Mouse (Mus musculus) MEL (cell line): ENCODE data around the gene Rbms3. TPM values are rescaled to one million over a fixed set of nuclear protein-coding genes. Genes with fewer than 3 reads are reported as not detected.

Experiments used
- DNase-seq: peaks from one replicate; pipeline ENCODE4 v3.0.0; 2011; ENCODE audit warnings: low read depth, low spot score
- H3K27ac ChIP-seq: 2 replicates; pipeline ENCODE4 v1.5.1; 2012; ENCODE audit warnings: low read depth, mild to moderate bottlenecking, control low read depth, low read length, moderate library complexity; ENCODE audit not compliant: control insufficient read depth
- H3K27me3 ChIP-seq, 2 experiments: fragments of 150-350 bp in 1 of 2; sonication (generic) in 1 of 2; 2 replicates each; pipeline ENCODE4 v1.6.1; 2012; ENCODE audit warnings: low read length in 2 of 2, mild to moderate bottlenecking in 2 of 2, improper control_type of control experiment in 1 of 2, moderate library complexity in 1 of 2; ENCODE audit not compliant: insufficient read depth in 2 of 2, control insufficient read depth in 1 of 2
- H3K36me3 ChIP-seq, 2 experiments: 2 replicates each; pipeline ENCODE4 v1.6.1; 2012 to 2014; ENCODE audit warnings: low read length in 2 of 2, improper control_type of control experiment in 1 of 2, inconsistent platforms in 1 of 2, mild to moderate bottlenecking in 1 of 2; ENCODE audit not compliant: insufficient read depth in 2 of 2, control insufficient read depth in 1 of 2
- H3K4me1 ChIP-seq, 2 experiments: fragments of 150-350 bp in 1 of 2; sonication (generic) in 1 of 2; 2 replicates each; pipeline ENCODE4 v1.6.1; 2012; ENCODE audit warnings: low read length in 2 of 2, improper control_type of control experiment in 1 of 2, mild to moderate bottlenecking in 1 of 2; ENCODE audit not compliant: insufficient read depth in 2 of 2, control insufficient read depth in 1 of 2
- H3K4me3 ChIP-seq, 2 experiments: fragments of 150-350 bp in 1 of 2; sonication (generic) in 1 of 2; 2 replicates each; pipeline ENCODE4 v1.5.1; 2012; ENCODE audit warnings: low read depth in 2 of 2, low read length in 2 of 2, mild to moderate bottlenecking in 2 of 2, moderate library complexity in 2 of 2, control low read depth in 1 of 2, improper control_type of control experiment in 1 of 2; ENCODE audit not compliant: control insufficient read depth in 1 of 2, insufficient read depth in 1 of 2
- H3K79me2 ChIP-seq: 2 replicates; pipeline ENCODE4 v1.6.1; 2012; ENCODE audit warnings: mild to moderate bottlenecking, low read length, moderate library complexity; ENCODE audit not compliant: control insufficient read depth, poor library complexity, insufficient read depth
- H3K9ac ChIP-seq: 2 replicates; pipeline ENCODE4 v1.6.1; 2012; ENCODE audit warnings: low read depth, mild to moderate bottlenecking, control low read depth, low read length, moderate library complexity; ENCODE audit not compliant: control insufficient read depth, poor library complexity, severe bottlenecking
- H3K9me3 ChIP-seq: fragments of 150-350 bp; sonication (generic); replicated peaks from 2 replicates; pipeline ENCODE4 v1.6.1; 2012; ENCODE audit warnings: mild to moderate bottlenecking, low read length, improper control_type of control experiment, moderate library complexity; ENCODE audit not compliant: insufficient read depth
- CHD1 ChIP-seq: IDR thresholded peaks from 2 replicates; pipeline ENCODE4 v1.6.1; 2012; ENCODE audit warnings: low read depth, mild to moderate bottlenecking, inconsistent platforms, low read length, improper control_type of control experiment
- CTCF ChIP-seq, 3 experiments: IDR thresholded peaks in 2 of 3; conservative IDR thresholded peaks in 1 of 3; 2 replicates each; pipeline ENCODE4 v1.5.1; 2011 to 2012; ENCODE audit warnings: low read length in 3 of 3, low read depth in 2 of 3, mild to moderate bottlenecking in 2 of 3, improper control_type of control experiment in 1 of 3, inconsistent platforms in 1 of 3, mixed read lengths in 1 of 3, moderate library complexity in 1 of 3; ENCODE audit not compliant: control insufficient read depth in 1 of 3, insufficient read depth in 1 of 3, poor library complexity in 1 of 3, severe bottlenecking in 1 of 3
- E2F4 ChIP-seq: IDR thresholded peaks from 2 replicates; pipeline ENCODE4 v1.6.1; 2011; ENCODE audit warnings: low read depth, low read length, improper control_type of control experiment, borderline replicate concordance
- ELF1 ChIP-seq: IDR thresholded peaks from 2 replicates; pipeline ENCODE4 v1.6.1; 2014; ENCODE audit warnings: low read depth, mild to moderate bottlenecking, inconsistent platforms, low read length, improper control_type of control experiment, moderate library complexity
- EP300 ChIP-seq, 2 experiments: IDR thresholded peaks; 2 replicates each; pipeline ENCODE4 v1.6.1; 2011; ENCODE audit warnings: improper control_type of control experiment in 2 of 2, low read length in 2 of 2, low read depth in 1 of 2, mild to moderate bottlenecking in 1 of 2
- ETS1 ChIP-seq: IDR thresholded peaks from 2 replicates; pipeline ENCODE4 v1.6.1; 2012; ENCODE audit warnings: low read depth, mild to moderate bottlenecking, inconsistent platforms, low read length, improper control_type of control experiment, moderate library complexity
- KAT2A ChIP-seq: conservative IDR thresholded peaks from 2 replicates; pipeline ENCODE4 v1.6.1; 2012; ENCODE audit warnings: low read depth, low read length, improper control_type of control experiment, inconsistent platforms
- MAZ ChIP-seq: IDR thresholded peaks from 2 replicates; pipeline ENCODE4 v1.6.1; 2012; ENCODE audit warnings: low read depth, mild to moderate bottlenecking, inconsistent platforms, low read length, improper control_type of control experiment
- MEF2A ChIP-seq: IDR thresholded peaks from 2 replicates; pipeline ENCODE4 v1.6.1; 2014; ENCODE audit warnings: low read depth, mild to moderate bottlenecking, inconsistent platforms, low read length, improper control_type of control experiment; ENCODE audit not compliant: poor library complexity, insufficient replicate concordance, severe bottlenecking; ENCODE audit errors: extremely low read depth
- MXI1 ChIP-seq: IDR thresholded peaks from 2 replicates; pipeline ENCODE4 v1.6.1; 2011; ENCODE audit warnings: mild to moderate bottlenecking, low read depth, low read length, improper control_type of control experiment
- NELFE ChIP-seq: IDR thresholded peaks from 2 replicates; pipeline ENCODE4 v1.6.1; 2011; ENCODE audit warnings: low read depth, low read length, improper control_type of control experiment
- POLR2A ChIP-seq, 2 experiments: IDR thresholded peaks; 2 replicates each; pipeline ENCODE4 v1.6.1; 2011 to 2012; ENCODE audit warnings: low read length in 2 of 2, mild to moderate bottlenecking in 2 of 2, control low read depth in 1 of 2, improper control_type of control experiment in 1 of 2, low read depth in 1 of 2, moderate library complexity in 1 of 2; ENCODE audit not compliant: control insufficient read depth in 1 of 2, insufficient read depth in 1 of 2, poor library complexity in 1 of 2
- RAD21 ChIP-seq: IDR thresholded peaks from 2 replicates; pipeline ENCODE4 v1.6.1; 2011; ENCODE audit warnings: mild to moderate bottlenecking, low read depth, low read length, improper control_type of control experiment
- SIN3A ChIP-seq: IDR thresholded peaks from 2 replicates; pipeline ENCODE4 v1.6.1; 2012; ENCODE audit warnings: low read length, improper control_type of control experiment, inconsistent platforms
- SMC3 ChIP-seq: IDR thresholded peaks from 2 replicates; pipeline ENCODE4 v1.6.1; 2011; ENCODE audit warnings: low read depth, low read length, improper control_type of control experiment
- TAL1 ChIP-seq: IDR thresholded peaks from 2 replicates; pipeline ENCODE4 v1.6.1; 2012; ENCODE audit warnings: mild to moderate bottlenecking, inconsistent platforms, low read length, moderate library complexity, mixed read lengths
- TCF12 ChIP-seq: IDR thresholded peaks from 2 replicates; pipeline ENCODE4 v1.6.1; 2014; ENCODE audit warnings: low read depth, mild to moderate bottlenecking, inconsistent platforms, low read length, improper control_type of control experiment, moderate library complexity
- USF2 ChIP-seq, 2 experiments: IDR thresholded peaks; 2 replicates each; pipeline ENCODE4 v1.6.1; 2011 to 2012; ENCODE audit warnings: improper control_type of control experiment in 2 of 2, low read length in 2 of 2, borderline replicate concordance in 1 of 2, inconsistent platforms in 1 of 2, low read depth in 1 of 2, mild to moderate bottlenecking in 1 of 2; ENCODE audit not compliant: insufficient read depth in 1 of 2
- polyA plus RNA-seq, 2 experiments: library from polyadenylated mRNA; stranded (reverse) in 1 of 2; unstranded in 1 of 2; fragments of >175 nt in 1 of 2; fragments of >200 nt in 1 of 2; gene quantifications; 2 replicates each; pipeline versions ENCODE4 v1.2.1 to v1.2.4; 2012; ENCODE audit warnings: low replicate concordance in 2 of 2, low read depth in 1 of 2; ENCODE audit not compliant: insufficient read length in 2 of 2, insufficient read depth in 1 of 2, missing spikeins in 1 of 2
- total RNA-seq: library from RNA; depleted of rRNA; stranded (reverse); fragments of 300-350 nt; gene quantifications from 2 replicates; pipeline ENCODE4 v1.2.3, GENCODE M21; 2012

The Rbms3 gene
- total and polyA plus RNA-seq, 3 experiments: not detected

DNA sequence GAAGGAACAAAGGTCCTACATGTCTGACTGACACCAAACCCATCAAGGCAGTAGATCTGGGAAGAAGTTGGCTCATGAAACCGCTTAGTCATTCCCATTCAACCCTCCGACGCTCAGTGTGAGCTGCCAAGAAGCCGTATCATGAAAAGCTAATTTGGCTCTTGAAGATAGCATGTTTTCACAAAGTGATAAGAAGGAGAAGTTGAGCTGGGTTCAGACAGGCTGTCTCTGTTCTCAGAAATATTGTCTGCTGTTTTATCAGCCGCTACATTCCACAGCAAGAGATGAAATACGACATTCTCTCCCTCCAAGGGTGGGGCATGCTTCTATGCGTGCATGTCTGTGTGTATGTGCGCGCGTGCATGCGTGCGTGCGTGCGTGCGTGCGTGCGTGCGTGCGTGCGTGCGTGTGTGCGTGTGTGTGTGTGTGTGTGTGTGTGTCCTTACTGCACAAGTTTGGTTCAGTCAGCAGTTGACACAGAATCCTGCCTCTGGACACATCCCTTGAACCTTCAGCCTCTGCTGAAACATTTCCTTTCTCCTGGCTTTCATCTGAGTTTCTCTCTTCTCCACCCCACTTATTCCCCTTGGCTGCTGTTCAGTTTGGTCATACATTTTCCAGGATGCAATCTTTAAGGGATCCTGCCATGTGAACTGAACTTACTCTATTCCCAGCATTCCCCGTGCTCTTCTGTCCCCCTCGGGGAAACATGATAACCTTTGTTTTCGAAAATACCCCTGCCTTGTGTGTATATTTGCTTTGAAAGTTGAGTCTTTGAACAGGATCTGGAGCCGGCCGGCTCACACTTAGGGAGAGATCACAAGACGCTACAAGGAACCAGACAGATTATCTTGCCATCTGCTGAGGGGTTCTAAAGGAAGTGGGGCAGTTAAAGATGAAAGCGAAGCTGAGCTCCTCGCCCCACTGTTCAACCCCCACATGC is 756.4 kb downstream of the Rbms3 start (continued):
- TF ChIP-seq TAL1 (peak; percentile 59), KAT2A (no peak; the same call in 1 of the 2 replicates), MEF2A (peak; percentile 88; the same call in 1 of the 2 replicates), USF2 (IDR thresholded peaks at IDR 0.05; ENCODE audit: borderline replicate concordance in 1 of 2, insufficient read depth in 1 of 2, low read depth in 1 of 2, low read length in 2 of 2) (no peak), MXI1 (peak; percentile 57; the same call in 1 of the 2 replicates), NELFE (peak; percentile 39), EP300 (IDR thresholded peaks at IDR 0.05; ENCODE audit: low read depth in 1 of 2, low read length in 2 of 2) (peak; percentile 97 to 98), ETS1 (peak; percentile 99), RAD21 (no peak), MAZ (peak; percentile 95; the same call in 1 of the 2 replicates), SIN3A (peak; percentile 84), ELF1 (0 out of 2 replicates have a peak, but pooled peaks have one; percentile 14), CHD1 (no peak)

GRCm38 (mm10) chr9:116872346-116872745 is 757.4 kb downstream of the Rbms3 start:
- no peaks in the 10 kb centered on the region; the same call in 1 of the 2 replicates for H3K79me2 ChIP-seq
- peak overlapping the region; percentile 1 to 38; a peak in 2 of 4 replicates for H3K4me3 ChIP-seq
- no peaks in the 10 kb centered on the region for H3K9me3 ChIP-seq
- H3K9ac ChIP-seq: peak overlapping the region; percentile 49
- TF ChIP-seq SMC3 (no peak), POLR2A (IDR thresholded peaks at IDR 0.05; ENCODE audit: control insufficient read depth in 1 of 2, insufficient read depth in 1 of 2, low read depth in 1 of 2, low read length in 2 of 2, poor library complexity in 1 of 2) (no peak), CTCF (IDR thresholded peaks at IDR 0.05 in 2 of 3, conservative IDR thresholded peaks at IDR 0.05 in 1 of 3; ENCODE audit: control insufficient read depth in 1 of 3, insufficient read depth in 1 of 3, low read depth in 2 of 3, low read length in 3 of 3, poor library complexity in 1 of 3, severe bottlenecking in 1 of 3) (no peak), E2F4 (no peak), ETS1 (no peak), TCF12 (no peak)
- H3K4me1 ChIP-seq: peaks cover 8 to 9% of the 10 kb centered on the region in 2 experiments
- DNase-seq: peak; percentile 52
- H3K27me3 ChIP-seq: no peaks in the 10 kb centered on the region
- H3K27ac ChIP-seq: peak overlapping the region; percentile 99
- H3K36me3 ChIP-seq: peaks cover 0 to 13% of the 10 kb centered on the region in 2 experiments; a peak in 2 of 4 replicates
